Mouse (Mus musculus) hindbrain, embryonic 15.5 days (tissue): ENCODE results near the gene Nfix. TPM values are rescaled to one million over a fixed set of nuclear protein-coding genes. Genes with fewer than 3 reads are reported as not detected.

ENCODE experiments used
- polyA plus RNA-seq: library from polyadenylated mRNA; unstranded; fragments of >200 nt; fragmentation: Nextera tagmentation; extraction: Ambion mirVana; gene quantifications from 2 replicates; pipeline ENCODE4 v1.2.1, GENCODE M21; 2015

The Nfix gene
- polyA plus RNA-seq, 1 experiment from 2014 or later: 87.6 TPM

Other genes with a start within 250 kb of the Nfix start
- 18.8 and 24.5 TPM in 2 replicates for gene Ier2, start 137.5 kb downstream of the Nfix start, polyA plus RNA-seq
- gene Trmt1, start 114.0 kb downstream of the Nfix start, polyA plus RNA-seq: 62.5 and 65.9 TPM in 2 replicates
- 13.6 and 16.1 TPM in 2 replicates for gene Nacc1, start 112.5 kb downstream of the Nfix start, polyA plus RNA-seq
- 3.1 and 3.6 TPM in 2 replicates for gene Lyl1, start 98.9 kb downstream of the Nfix start, polyA plus RNA-seq
- 1.2 and 1.7 TPM in 2 replicates for gene G430095P16Rik, start 77.3 kb downstream of the Nfix start, polyA plus RNA-seq
- gene Dand5, start 22.5 kb upstream of the Nfix start, polyA plus RNA-seq: 14.0 and 15.1 TPM in 2 replicates
- 39.7 and 40.6 TPM in 2 replicates for gene Gadd45gip1, start 31.2 kb upstream of the Nfix start, polyA plus RNA-seq
- 79.1 and 85.9 TPM in 2 replicates for gene Rad23a, start 40.3 kb upstream of the Nfix start, polyA plus RNA-seq
- gene Calr, start 46.6 kb upstream of the Nfix start, polyA plus RNA-seq: 700 and 710 TPM in 2 replicates
- gene Farsa, start 56.6 kb upstream of the Nfix start, polyA plus RNA-seq: 108 and 112 TPM in 2 replicates
- 33.7 and 37.3 TPM in 2 replicates for gene Syce2, start 71.8 kb upstream of the Nfix start, polyA plus RNA-seq
- gene Gcdh, start 93.6 kb upstream of the Nfix start, polyA plus RNA-seq: 36.4 and 40.3 TPM in 2 replicates
- 0.64 TPM in 2 replicates for gene Klf1, start 101.6 kb upstream of the Nfix start, polyA plus RNA-seq
- gene Dnase2a, start 108.2 kb upstream of the Nfix start, polyA plus RNA-seq: 5.7 and 7.3 TPM in 2 replicates
- gene Mast1, start 137.0 kb upstream of the Nfix start, polyA plus RNA-seq: 72.4 and 81.1 TPM in 2 replicates
- gene Rtbdn, start 146.6 kb upstream of the Nfix start, polyA plus RNA-seq: 2.8 and 3.5 TPM in 2 replicates
- gene Gm49661, start 169.1 kb upstream of the Nfix start, polyA plus RNA-seq: not detected in 2 replicates
- 1,124 and 1,185 TPM in 2 replicates for gene Prdx2, start 169.2 kb upstream of the Nfix start, polyA plus RNA-seq
- gene Rnaseh2a, start 169.4 kb upstream of the Nfix start, polyA plus RNA-seq: 54.2 and 59.8 TPM in 2 replicates
- gene Junb, start 178.4 kb upstream of the Nfix start, polyA plus RNA-seq: 6.3 and 6.8 TPM in 2 replicates
- 34.0 and 37.3 TPM in 2 replicates for gene Hook2, start 190.3 kb upstream of the Nfix start, polyA plus RNA-seq
- gene Best2, start 214.2 kb upstream of the Nfix start, polyA plus RNA-seq: 0.08 TPM in 1 of 2 replicates, not detected in the other
- gene Asna1, start 224.9 kb upstream of the Nfix start, polyA plus RNA-seq: 148 and 159 TPM in 2 replicates
- gene Trir, start 226.5 kb upstream of the Nfix start, polyA plus RNA-seq: 123 and 132 TPM in 2 replicates
- gene Tnpo2, start 236.6 kb upstream of the Nfix start, polyA plus RNA-seq: 56.8 and 63.7 TPM in 2 replicates